Mouse (Mus musculus) neural tube, embryonic 13.5 days (tissue): ENCODE data around the gene Zmym4. TPM values are rescaled to one million over a fixed set of nuclear protein-coding genes. Genes with fewer than 3 reads are reported as not detected.
"Not testable (repeated sequence)": the region's sequence is repeated elsewhere in the genome, so short reads cannot be mapped to it uniquely, and the experiment has no call there.

ENCODE experiments used
- ATAC-seq: fragments of 200-750 bp; cut with Nextera tagmentation; 2 replicates; pipeline ENCODE4 v1.8.0; 2017; ENCODE audit warnings: low read depth, mild to moderate bottlenecking, moderate TSS enrichment, moderate library complexity
- H3K27ac ChIP-seq: fragments of 300-500 bp; sonication (generic); replicated peaks from 2 replicates; pipeline ENCODE4 v1.5.1; 2015; ENCODE audit warnings: moderate library complexity, mild to moderate bottlenecking, inconsistent platforms
- H3K27me3 ChIP-seq: fragments of 300-500 bp; sonication (generic); 2 replicates; pipeline ENCODE4 v1.6.1; 2015; ENCODE audit warnings: mild to moderate bottlenecking, inconsistent platforms
- H3K36me3 ChIP-seq: fragments of 300-500 bp; sonication (generic); 2 replicates; pipeline ENCODE4 v1.6.1; 2015; ENCODE audit warnings: mild to moderate bottlenecking, inconsistent platforms
- H3K4me1 ChIP-seq: fragments of 300-500 bp; sonication (generic); replicated peaks from 2 replicates; pipeline ENCODE4 v1.6.1; 2015; ENCODE audit warnings: inconsistent platforms
- H3K4me2 ChIP-seq: fragments of 300-500 bp; sonication (generic); 2 replicates; pipeline ENCODE4 v1.6.1; 2015; ENCODE audit warnings: inconsistent platforms, mild to moderate bottlenecking, moderate library complexity
- H3K4me3 ChIP-seq: fragments of 300-500 bp; sonication (generic); 2 replicates; pipeline ENCODE4 v1.5.1; 2015; ENCODE audit warnings: mild to moderate bottlenecking, inconsistent platforms
- H3K9ac ChIP-seq: fragments of 300-500 bp; sonication (generic); 2 replicates; pipeline ENCODE4 v1.6.1; 2015; ENCODE audit warnings: moderate library complexity, mild to moderate bottlenecking, inconsistent platforms
- H3K9me3 ChIP-seq: fragments of 300-500 bp; sonication (generic); 2 replicates; pipeline ENCODE4 v1.6.1; 2016; ENCODE audit warnings: inconsistent platforms
- WGBS: fragments of 180-500 bp; shearing (Covaris S2); methylation state at CpG from one replicate; pipeline ENCODE4 v1.1.7; 2015; 5-methylcytosine and 5-hydroxymethylcytosine counted together
- polyA plus RNA-seq: library from polyadenylated mRNA; unstranded; fragments of >200 nt; fragmentation: Nextera tagmentation; extraction: Ambion mirVana; gene quantifications from 2 replicates; pipeline ENCODE4 v1.2.1, GENCODE M21; 2015

Zmym4 gene
- polyA plus RNA-seq, 1 experiment from 2014 or later: 26.7 TPM

GRCm38 (mm10) chr4:126983736-126984525 is 16.0 kb upstream of the Zmym4 start:
- H3K4me1 ChIP-seq, H3K27me3 ChIP-seq, H3K9me3 ChIP-seq, H3K4me3 ChIP-seq, ATAC-seq, H3K4me2 ChIP-seq, H3K36me3 ChIP-seq, H3K9ac ChIP-seq, H3K27ac ChIP-seq: not testable (repeated sequence)
- 84% methylated on average over 13 of the region's 13 CpGs for WGBS

DNA sequence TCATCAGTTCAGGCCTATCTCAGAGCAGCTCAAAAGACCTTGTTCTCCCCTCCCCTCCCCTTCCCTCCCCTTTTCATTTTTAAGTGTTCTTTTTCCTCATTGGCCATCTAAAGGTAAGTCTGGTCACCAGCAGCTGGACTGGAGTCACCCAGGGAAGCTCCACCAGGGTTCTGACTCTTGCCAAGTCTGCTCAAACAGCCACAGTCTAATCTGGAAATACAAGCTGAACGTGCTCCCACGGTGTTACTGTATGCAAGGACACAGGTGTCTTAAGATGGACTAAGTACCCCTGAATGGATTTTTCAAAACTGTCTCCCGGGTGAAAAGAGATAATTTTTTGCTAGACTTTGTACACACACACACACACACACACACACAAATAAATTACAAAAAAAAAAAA is 15.4 kb upstream of the Zmym4 start:
- H3K36me3 ChIP-seq: no peaks in the 10 kb centered on the region
- ATAC-seq: no peak
- no peaks in the 10 kb centered on the region for H3K4me1 ChIP-seq
- H3K27me3 ChIP-seq: no peaks in the 10 kb centered on the region
- H3K9ac ChIP-seq: no peak overlapping the region
- no peak overlapping the region for H3K27ac ChIP-seq
- H3K4me2 ChIP-seq: no peak overlapping the region
- 75% methylated on average over 3 of the region's 3 CpGs for WGBS
- H3K9me3 ChIP-seq: no peaks in the 10 kb centered on the region
- no peak overlapping the region for H3K4me3 ChIP-seq

GRCm38 (mm10) chr4:126978706-126979105 is 10.8 kb upstream of the Zmym4 start:
- no peaks in the 10 kb centered on the region for H3K9me3 ChIP-seq
- H3K9ac ChIP-seq: no peak overlapping the region
- H3K27ac ChIP-seq: no peak overlapping the region
- H3K4me2 ChIP-seq: no peak overlapping the region
- no peaks in the 10 kb centered on the region; the same call in 1 of the 2 replicates for H3K27me3 ChIP-seq
- H3K4me1 ChIP-seq: no peaks in the 10 kb centered on the region
- H3K36me3 ChIP-seq: no peaks in the 10 kb centered on the region
- no peak overlapping the region for H3K4me3 ChIP-seq
- WGBS: 91% methylated on average over 3 of the region's 3 CpGs
- ATAC-seq: no peak

- H3K4me2 ChIP-seq: no peak overlapping the region
- no peak overlapping the region for H3K9ac ChIP-seq
- H3K4me3 ChIP-seq: no peak overlapping the region
- no peaks in the 10 kb centered on the region for H3K4me1 ChIP-seq
- no peaks in the 10 kb centered on the region for H3K36me3 ChIP-seq
- ATAC-seq: no peak
- no peak overlapping the region for H3K27ac ChIP-seq
- no peaks in the 10 kb centered on the region; the same call in 1 of the 2 replicates for H3K27me3 ChIP-seq
- no peaks in the 10 kb centered on the region for H3K9me3 ChIP-seq
These were observed 9.5 kb upstream of the Zmym4 start for GRCm38 (mm10) chr4:126977467-126977866.

DNA sequence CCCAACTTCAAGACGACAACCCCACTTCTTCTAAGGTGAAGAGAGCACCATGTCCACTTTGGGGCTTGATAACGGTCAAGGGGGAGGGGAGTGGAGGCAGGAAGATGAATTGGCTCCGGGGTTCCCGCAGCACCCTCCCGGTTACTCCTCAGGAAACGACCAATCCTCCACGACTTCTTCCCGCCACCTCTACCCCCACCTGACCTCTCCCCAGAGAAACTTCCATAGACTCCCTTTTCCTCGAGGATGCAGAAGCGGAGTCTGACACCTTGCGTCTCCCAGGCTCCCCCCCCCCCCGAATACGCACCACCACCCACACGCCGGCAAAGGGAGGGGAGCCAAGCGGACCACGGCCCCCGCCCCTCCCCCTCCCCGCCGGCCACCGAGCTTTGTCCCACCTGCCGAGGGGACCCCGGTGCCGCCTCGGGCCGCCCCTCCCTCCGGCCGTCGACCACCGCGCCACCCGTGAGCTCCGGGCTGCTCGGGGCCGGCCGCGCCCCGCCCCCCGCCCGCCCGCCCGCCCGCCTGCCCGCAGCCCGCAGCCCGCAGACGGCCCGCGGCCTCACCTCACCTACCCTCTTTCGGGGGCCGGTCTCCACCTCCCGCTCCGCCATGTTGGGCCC is 583 bp downstream of the Zmym4 start:
- Histone ChIP-seq H3K27me3 (no peaks in the 10 kb centered on the region), H3K9ac (peak overlapping the region; percentile 99), H3K27ac (peak overlapping the region; percentile 99), H3K4me1 (peaks cover 13% of the 10 kb centered on the region), H3K4me3 (peak overlapping the region; percentile 93), H3K4me2 (peak overlapping the region; percentile 68), H3K36me3 (no peaks in the 10 kb centered on the region), H3K9me3 (no peaks in the 10 kb centered on the region)
- peak; percentile 19; the same call in 1 of the 2 replicates for ATAC-seq
- 0% methylated on average over 17 of the region's 53 CpGs for WGBS

DNA sequence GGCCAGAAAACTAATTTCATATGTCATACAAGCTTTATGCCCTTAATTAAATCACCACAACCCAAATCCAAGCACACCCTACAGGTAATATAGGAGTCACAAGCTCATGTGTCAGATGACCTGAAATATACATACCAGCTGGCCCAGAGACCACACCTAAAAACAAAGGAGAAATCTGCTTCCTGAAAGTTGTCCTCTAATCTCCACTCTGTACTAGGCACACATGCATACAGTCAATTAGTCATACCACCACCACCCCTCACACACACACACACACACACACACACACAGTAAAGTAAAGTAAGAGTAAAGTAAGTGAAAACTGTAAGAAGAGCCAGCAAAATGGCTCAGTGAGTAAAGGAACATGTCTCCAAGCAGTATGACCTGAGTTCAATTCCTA is 9.3 kb downstream of the Zmym4 start:
- Histone ChIP-seq H3K27ac (no peak overlapping the region), H3K27me3 (no peaks in the 10 kb centered on the region), H3K36me3 (no peaks in the 10 kb centered on the region), H3K4me1 (peaks cover 35% of the 10 kb centered on the region), H3K9ac (no peak overlapping the region), H3K9me3 (no peaks in the 10 kb centered on the region), H3K4me2 (no peak overlapping the region), H3K4me3 (no peak overlapping the region)
- no peak for ATAC-seq

DNA sequence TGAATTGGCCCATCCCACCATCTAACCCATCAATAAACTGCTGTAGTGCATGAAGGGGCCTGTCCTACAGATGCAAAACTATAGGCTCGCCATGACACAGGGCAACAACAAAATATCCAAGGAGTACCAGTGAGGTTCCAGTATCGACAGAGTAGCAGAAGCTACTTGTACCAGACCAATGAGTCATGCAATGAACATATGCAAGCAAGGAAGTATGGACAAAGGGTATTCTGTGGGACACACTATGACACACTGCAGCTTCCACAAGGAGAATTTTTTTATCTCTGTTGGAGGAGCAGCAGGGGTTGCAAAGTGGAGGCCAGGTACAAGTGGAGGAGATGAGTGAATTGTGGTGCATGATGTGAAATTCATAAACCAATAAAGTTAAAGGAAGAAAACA is 9.7 kb downstream of the Zmym4 start:
- Histone ChIP-seq H3K9me3 (no peaks in the 10 kb centered on the region), H3K27me3 (no peaks in the 10 kb centered on the region), H3K4me3 (no peak overlapping the region), H3K36me3 (no peaks in the 10 kb centered on the region), H3K27ac (no peak overlapping the region), H3K4me2 (no peak overlapping the region), H3K9ac (no peak overlapping the region), H3K4me1 (peaks cover 35% of the 10 kb centered on the region)
- ATAC-seq: no peak
- 92% methylated on average over 2 of the region's 2 CpGs for WGBS

DNA sequence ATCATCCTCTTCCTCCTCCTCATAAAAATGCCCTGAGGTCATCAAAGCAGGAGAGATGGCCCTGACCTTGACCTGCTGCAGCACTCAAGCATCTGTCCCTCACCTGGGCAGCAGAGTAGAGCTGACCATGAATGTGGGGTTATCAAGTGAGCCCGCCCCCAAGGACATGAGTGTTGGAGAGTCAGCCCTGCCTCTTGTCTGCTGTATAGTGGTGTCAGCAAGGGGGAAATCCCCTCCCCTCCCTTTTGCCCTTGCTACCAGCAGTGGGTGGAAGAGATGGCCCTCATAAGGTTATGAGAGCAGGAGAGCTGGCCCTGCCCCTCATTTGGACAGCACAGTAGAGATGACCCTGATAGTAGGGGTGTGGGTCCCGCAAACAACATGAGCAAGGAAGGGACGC is 10.5 kb downstream of the Zmym4 start:
- no peak overlapping the region for H3K9ac ChIP-seq
- H3K27me3 ChIP-seq: no peaks in the 10 kb centered on the region
- peaks cover 35% of the 10 kb centered on the region for H3K4me1 ChIP-seq
- H3K27ac ChIP-seq: no peak overlapping the region
- H3K4me3 ChIP-seq: no peak overlapping the region
- no peaks in the 10 kb centered on the region for H3K9me3 ChIP-seq
- WGBS: 99% methylated on average over 3 of the region's 3 CpGs
- no peak for ATAC-seq
- no peak overlapping the region for H3K4me2 ChIP-seq
- no peaks in the 10 kb centered on the region for H3K36me3 ChIP-seq

GRCm38 (mm10) chr4:126950801-126951200 is 17.1 kb downstream of the Zmym4 start:
- not testable (repeated sequence) for H3K27me3 ChIP-seq, H3K27ac ChIP-seq, H3K4me3 ChIP-seq, ATAC-seq, H3K4me1 ChIP-seq, H3K9ac ChIP-seq, H3K9me3 ChIP-seq, H3K4me2 ChIP-seq
- peaks cover 13% of the 10 kb centered on the region for H3K36me3 ChIP-seq
- 80% methylated on average over 4 of the region's 4 CpGs for WGBS

DNA sequence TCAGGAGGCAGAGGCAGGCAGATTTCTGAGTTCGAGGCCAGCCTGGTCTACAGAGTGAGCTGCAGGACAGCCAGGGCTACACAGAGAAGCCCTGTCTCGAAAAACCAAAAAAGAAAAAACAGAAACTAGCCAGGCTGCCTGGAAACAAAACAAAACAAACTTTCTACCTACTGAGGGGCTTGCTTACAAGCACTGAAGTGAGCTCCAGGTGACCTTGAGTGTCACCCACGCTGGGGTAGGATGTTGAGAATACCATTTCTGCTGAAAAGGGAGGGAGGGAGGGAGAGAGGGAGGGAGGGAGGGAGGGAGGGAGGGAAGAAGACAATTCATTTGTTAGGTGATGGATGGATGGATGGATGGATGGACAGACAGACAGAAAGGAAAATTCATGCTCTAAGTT is 24.5 kb downstream of the Zmym4 start:
- Histone ChIP-seq H3K4me2 (no peak overlapping the region), H3K9ac (no peak overlapping the region), H3K27me3 (no peaks in the 10 kb centered on the region), H3K4me1 (no peaks in the 10 kb centered on the region), H3K4me3 (no peak overlapping the region), H3K9me3 (no peaks in the 10 kb centered on the region), H3K27ac (no peak overlapping the region), H3K36me3 (peaks cover 32% of the 10 kb centered on the region)
- ATAC-seq: no peak
- WGBS: 95% methylated on average over 3 of the region's 3 CpGs

GRCm38 (mm10) chr4:126942846-126943245 is 25.1 kb downstream of the Zmym4 start:
- Histone ChIP-seq H3K27me3 (no peaks in the 10 kb centered on the region), H3K9ac (no peak overlapping the region), H3K4me2 (no peak overlapping the region), H3K36me3 (peaks cover 36% of the 10 kb centered on the region), H3K9me3 (no peaks in the 10 kb centered on the region), H3K27ac (no peak overlapping the region), H3K4me3 (no peak overlapping the region), H3K4me1 (no peaks in the 10 kb centered on the region)
- WGBS: 96% methylated on average over 3 of the region's 3 CpGs
- no peak for ATAC-seq

DNA sequence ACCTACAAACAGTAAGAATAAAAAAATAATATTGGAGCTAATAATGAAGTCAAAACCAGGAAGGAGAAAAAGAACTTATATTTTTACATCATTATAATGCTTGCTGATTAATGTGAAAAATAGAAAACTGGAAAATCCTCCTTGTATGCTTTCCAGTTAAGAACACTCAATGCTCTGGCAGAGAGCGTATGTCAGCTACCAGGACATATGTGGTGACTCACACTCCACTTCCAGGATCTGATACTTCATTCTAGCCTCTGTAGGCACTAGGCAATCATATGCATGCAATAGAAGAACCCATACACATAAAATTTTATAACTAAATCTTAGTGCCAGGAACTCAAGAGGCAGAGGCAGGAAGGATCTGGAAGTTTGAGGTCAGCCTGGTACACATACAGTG is 40.2 kb downstream of the Zmym4 start:
- no peak for ATAC-seq
- Histone ChIP-seq H3K4me1 (no peaks in the 10 kb centered on the region), H3K4me3 (no peak overlapping the region), H3K36me3 (peaks cover 6% of the 10 kb centered on the region), H3K4me2 (no peak overlapping the region), H3K9me3 (no peaks in the 10 kb centered on the region), H3K9ac (no peak overlapping the region), H3K27me3 (no peaks in the 10 kb centered on the region), H3K27ac (no peak overlapping the region)
- 86% methylated on average over 1 of the region's 1 CpGs for WGBS

DNA sequence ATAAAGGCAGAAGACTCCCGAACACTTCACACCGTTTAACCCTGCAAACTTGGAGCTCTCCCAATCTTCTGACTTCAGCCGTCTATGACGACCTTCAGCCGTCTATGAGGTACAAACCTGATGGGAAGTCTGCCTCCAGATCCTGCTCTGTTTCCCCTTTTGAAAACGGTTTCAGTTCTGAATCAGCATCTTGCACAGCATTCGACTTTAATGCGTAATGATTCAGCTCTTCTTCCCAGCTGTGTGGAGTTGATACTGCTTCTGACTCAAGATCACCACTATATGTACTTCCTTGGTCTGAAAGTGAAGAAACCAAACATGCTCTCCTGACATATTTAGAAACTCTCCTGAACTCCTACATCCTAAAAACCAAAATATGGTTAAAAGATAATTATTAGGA is 78.1 kb downstream of the Zmym4 start:
- 89% methylated on average over 8 of the region's 8 CpGs for WGBS
- H3K36me3 ChIP-seq: peaks cover 64% of the 10 kb centered on the region
- no peak overlapping the region for H3K27ac ChIP-seq
- no peak overlapping the region for H3K9ac ChIP-seq
- no peak overlapping the region for H3K4me3 ChIP-seq
- H3K9me3 ChIP-seq: no peaks in the 10 kb centered on the region
- no peak overlapping the region for H3K4me2 ChIP-seq
- no peaks in the 10 kb centered on the region for H3K27me3 ChIP-seq
- no peak for ATAC-seq
- no peaks in the 10 kb centered on the region for H3K4me1 ChIP-seq
